Mouse (Mus musculus) brain, embryonic 14.5 days (tissue): Measurements from ENCODE around the gene Zranb2. TPM values are rescaled to one million over a fixed set of nuclear protein-coding genes. Genes with fewer than 3 reads are reported as not detected.

ENCODE experiments used
- DNase-seq: peaks from one replicate; pipeline ENCODE4 v3.0.0-alpha.2; 2011; ENCODE audit warnings: low read depth
- CTCF ChIP-seq: fragments of 200-500 bp; IDR thresholded peaks from 2 replicates; pipeline ENCODE4 v1.5.1; 2012; ENCODE audit warnings: inconsistent platforms, mild to moderate bottlenecking, moderate library complexity, borderline replicate concordance; ENCODE audit not compliant: insufficient read depth, insufficient read length; ENCODE audit errors: extremely low read depth
- POLR2A ChIP-seq: fragments of 200-500 bp; IDR thresholded peaks from 2 replicates; pipeline ENCODE4 v1.6.1; 2012; ENCODE audit warnings: mild to moderate bottlenecking, inconsistent platforms, borderline replicate concordance; ENCODE audit not compliant: poor library complexity, insufficient read depth, insufficient read length, severe bottlenecking; ENCODE audit errors: extremely low read depth
- polyA plus RNA-seq: library from polyadenylated mRNA; depleted of rRNA; stranded (reverse); fragments of >200 nt; gene quantifications from 2 replicates; pipeline ENCODE4 v1.2.3, GENCODE M21; 2012

Gene Zranb2
- polyA plus RNA-seq, 1 experiment: 99.9 TPM

- peak; percentile 86 for DNase-seq
These were observed 31.2 kb downstream of the Zranb2 start for GRCm38 (mm10) chr3:157565196-157565595.

GRCm38 (mm10) chr3:157566725-157567565 is 33.0 kb downstream of the Zranb2 start, which contains the start of gene Ptger3:
Gene Ptger3 (plus strand): TSS chr3:157566892.
- peak; percentile 34 for DNase-seq
- TF ChIP-seq CTCF: no peak
- TF ChIP-seq POLR2A: no peak

More at GRCm38 (mm10) chr3:157565196-157565595, 31.2 kb downstream of the Zranb2 start:
- peak; percentile 37; the same call in 1 of the 2 replicates for TF ChIP-seq CTCF
- TF ChIP-seq POLR2A: no peak

GRCm38 (mm10) chr3:157567566-157568132 is 33.7 kb downstream of the Zranb2 start:
- TF ChIP-seq POLR2A (no peak), CTCF (no peak)
- peak; percentile 15 for DNase-seq

- TF ChIP-seq POLR2A (no peak), CTCF (no peak)
- no peak for DNase-seq
These were observed 38.1 kb downstream of the Zranb2 start for GRCm38 (mm10) chr3:157572011-157572410.

GRCm38 (mm10) chr3:157575441-157576342 is 41.7 kb downstream of the Zranb2 start:
- DNase-seq: no peak

GRCm38 (mm10) chr3:157576343-157576722 is 42.4 kb downstream of the Zranb2 start:
- TF ChIP-seq CTCF (no peak), POLR2A (no peak)
- DNase-seq: no peak

More at GRCm38 (mm10) chr3:157575441-157576342, 41.7 kb downstream of the Zranb2 start:
- no peak for TF ChIP-seq CTCF
- no peak for TF ChIP-seq POLR2A

- TF ChIP-seq POLR2A: no peak
- no peak for TF ChIP-seq CTCF
- no peak for DNase-seq
These were observed 42.9 kb downstream of the Zranb2 start for GRCm38 (mm10) chr3:157576862-157577261.

- no peak for DNase-seq
- TF ChIP-seq CTCF: no peak
- no peak for TF ChIP-seq POLR2A
These were observed 44.7 kb downstream of the Zranb2 start for GRCm38 (mm10) chr3:157578469-157579170.

- TF ChIP-seq POLR2A (no peak), CTCF (no peak)
- no peak for DNase-seq
These were observed 45.4 kb downstream of the Zranb2 start for GRCm38 (mm10) chr3:157579376-157579775.

GRCm38 (mm10) chr3:157580299-157580698 is 46.3 kb downstream of the Zranb2 start:
- no peak for TF ChIP-seq POLR2A
- TF ChIP-seq CTCF: no peak

GRCm38 (mm10) chr3:157581755-157582154 is 47.8 kb downstream of the Zranb2 start:
- no peak for TF ChIP-seq POLR2A
- no peak for TF ChIP-seq CTCF
- no peak for DNase-seq

More at GRCm38 (mm10) chr3:157580299-157580698, 46.3 kb downstream of the Zranb2 start:
- DNase-seq: no peak
